Mouse (Mus musculus) CH12.LX (cell line): ENCODE data around the gene Gng8.

ENCODE experiments used
- CHD1 ChIP-seq: IDR thresholded peaks from 2 replicates; pipeline ENCODE4 v1.6.1; 2012; ENCODE audit warnings: low read depth, low read length, improper control_type of control experiment, inconsistent platforms
- CTCF ChIP-seq, 2 experiments: IDR thresholded peaks in 1 of 2; conservative IDR thresholded peaks in 1 of 2; 2 replicates each; pipeline ENCODE4 v1.5.1; 2011 to 2012; ENCODE audit warnings: low read depth in 2 of 2, low read length in 2 of 2, improper control_type of control experiment in 1 of 2, inconsistent platforms in 1 of 2, mild to moderate bottlenecking in 1 of 2, moderate library complexity in 1 of 2
- GABPA ChIP-seq: IDR thresholded peaks from 2 replicates; pipeline ENCODE4 v1.6.1; 2012; ENCODE audit warnings: low read depth, low read length, improper control_type of control experiment, inconsistent platforms; ENCODE audit not compliant: insufficient replicate concordance
- JUND ChIP-seq: conservative IDR thresholded peaks from 2 replicates; pipeline ENCODE4 v1.6.1; 2011; ENCODE audit warnings: low read depth, low read length, improper control_type of control experiment
- MAFK ChIP-seq: IDR thresholded peaks from 2 replicates; pipeline ENCODE4 v1.6.1; 2011; ENCODE audit warnings: low read length, improper control_type of control experiment; ENCODE audit not compliant: insufficient replicate concordance
- POLR2A ChIP-seq: IDR thresholded peaks from 2 replicates; pipeline ENCODE4 v1.6.1; 2011; ENCODE audit warnings: low read depth, mild to moderate bottlenecking, improper control_type of control experiment, low read length
- RCOR1 ChIP-seq: conservative IDR thresholded peaks from 2 replicates; pipeline ENCODE4 v1.6.1; 2012; ENCODE audit warnings: low read depth, mild to moderate bottlenecking, inconsistent platforms, low read length, improper control_type of control experiment
- SIN3A ChIP-seq: IDR thresholded peaks from 2 replicates; pipeline ENCODE4 v1.6.1; 2012; ENCODE audit warnings: low read length, improper control_type of control experiment, inconsistent platforms
- USF1 ChIP-seq: IDR thresholded peaks from 2 replicates; pipeline ENCODE4 v1.6.1; 2014; ENCODE audit warnings: low read depth, mild to moderate bottlenecking, inconsistent platforms, low read length, improper control_type of control experiment
- ZC3H11A ChIP-seq: IDR thresholded peaks from 2 replicates; pipeline ENCODE4 v1.6.1; 2012; ENCODE audit warnings: low read depth, mild to moderate bottlenecking, inconsistent platforms, low read length, improper control_type of control experiment

- TF ChIP-seq CTCF (conservative IDR thresholded peaks at IDR 0.05 in 1 of 2, IDR thresholded peaks at IDR 0.05 in 1 of 2; ENCODE audit: low read depth in 2 of 2, low read length in 2 of 2): peak; percentile 70 to 96
- TF ChIP-seq USF1: no peak
- no peak for TF ChIP-seq CHD1
- no peak for TF ChIP-seq JUND
- no peak for TF ChIP-seq GABPA
- no peak for TF ChIP-seq POLR2A
- no peak for TF ChIP-seq RCOR1
- no peak for TF ChIP-seq ZC3H11A
- no peak for TF ChIP-seq MAFK
- TF ChIP-seq SIN3A: no peak
These were observed 22.3 kb downstream of the Gng8 start for GRCm38 (mm10) chr7:16913806-16914452.
